Mouse (Mus musculus): ENCODE measurements at regions not wholly inside any gene's neighbourhood (a gene's known extent, or its start where the extent isn't known, plus 50 kb on each side); places are given as distances from the start of the nearest gene placed in this dataset.

DNA sequence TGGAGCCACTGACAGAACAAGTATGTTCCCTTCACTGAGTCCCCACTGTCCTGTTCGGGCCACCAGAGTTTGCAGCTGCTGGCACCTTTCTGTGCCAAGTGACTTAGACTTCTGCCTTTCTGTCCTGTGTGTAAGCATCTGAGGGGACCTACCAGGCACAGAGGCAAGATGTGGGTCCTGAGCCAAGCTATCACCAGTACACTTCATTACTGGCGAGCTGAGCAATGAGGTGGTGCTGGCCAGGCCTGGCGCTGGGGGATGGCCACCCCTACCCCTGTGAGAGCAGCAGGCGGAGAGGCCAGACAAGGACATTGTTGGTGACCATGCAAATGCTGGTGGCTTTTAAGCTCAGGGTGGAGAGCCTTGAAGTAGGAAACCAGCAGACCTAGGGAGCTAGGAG lies 87.6 kb upstream of the Mrps6 start:
- TF ChIP-seq MEF2A (IDR thresholded peaks at IDR 0.05; ENCODE audit: borderline replicate concordance, low read depth, low read length) (no peak), SMC3 (IDR thresholded peaks at IDR 0.05; ENCODE audit: low read depth, low read length) (no peak), MAX (IDR thresholded peaks at IDR 0.05; ENCODE audit: low read length) (no peak), POLR2A (IDR thresholded peaks at IDR 0.05; ENCODE audit: low read depth, low read length) (no peak), TBP (conservative IDR thresholded peaks at IDR 0.05; ENCODE audit: low read depth, low read length) (no peak), CHD2 (IDR thresholded peaks at IDR 0.05; ENCODE audit: low read length) (no peak), CTCF (conservative IDR thresholded peaks at IDR 0.05 in 1 of 2, IDR thresholded peaks at IDR 0.05 in 1 of 2; ENCODE audit: low read depth in 2 of 2, low read length in 2 of 2) (no peak), RCOR1 (conservative IDR thresholded peaks at IDR 0.05; ENCODE audit: low read depth, low read length) (no peak), GABPA (IDR thresholded peaks at IDR 0.05; ENCODE audit: insufficient replicate concordance, low read depth, low read length) (no peak), BHLHE40 (IDR thresholded peaks at IDR 0.05; ENCODE audit: low read depth, low read length) (no peak)

Measured in CH12.LX (cell line).